Mouse (Mus musculus): ENCODE results near the gene Tsnax.

GRCm38 (mm10) chr8:125045760-125046159 lies 33.0 kb downstream of the Tsnax start:
- TF ChIP-seq CTCF (IDR thresholded peaks at IDR 0.05; ENCODE audit: low read depth, low read length) (no peak), TAL1 (conservative IDR thresholded peaks at IDR 0.05; ENCODE audit: low read depth, low read length) (no peak)

Data from G1E (cell line).